Mouse (Mus musculus) spleen, adult 2 months (tissue): ENCODE results near the gene Taar7f.

ENCODE experiments used
- CTCF ChIP-seq: fragments of 200-500 bp; IDR thresholded peaks from 2 replicates; pipeline ENCODE4 v1.5.1; 2011; ENCODE audit warnings: mild to moderate bottlenecking, inconsistent platforms; ENCODE audit not compliant: insufficient read depth, insufficient read length, insufficient replicate concordance; ENCODE audit errors: extremely low read depth
- POLR2A ChIP-seq: fragments of 200-500 bp; IDR thresholded peaks from 2 replicates; pipeline ENCODE4 v1.6.1; 2011; ENCODE audit warnings: low read depth, low read length, inconsistent platforms

- TF ChIP-seq CTCF (no peak), POLR2A (no peak)
Observed at GRCm38 (mm10) chr10:24037314-24037713, 12.0 kb upstream of the Taar7f start, which contains the start of gene Taar7e.
